Mouse (Mus musculus) cerebellum, adult 11-12 months (tissue): ENCODE measurements around the gene Zbtb22.
"Not testable (repeated sequence)": the region's sequence is repeated elsewhere in the genome, so short reads cannot be mapped to it uniquely, and the experiment has no call there.

Experiments
- DNase-seq: peaks from one replicate; pipeline ENCODE4 v3.0.0; 2022

Gene Zbtb22

DNA sequence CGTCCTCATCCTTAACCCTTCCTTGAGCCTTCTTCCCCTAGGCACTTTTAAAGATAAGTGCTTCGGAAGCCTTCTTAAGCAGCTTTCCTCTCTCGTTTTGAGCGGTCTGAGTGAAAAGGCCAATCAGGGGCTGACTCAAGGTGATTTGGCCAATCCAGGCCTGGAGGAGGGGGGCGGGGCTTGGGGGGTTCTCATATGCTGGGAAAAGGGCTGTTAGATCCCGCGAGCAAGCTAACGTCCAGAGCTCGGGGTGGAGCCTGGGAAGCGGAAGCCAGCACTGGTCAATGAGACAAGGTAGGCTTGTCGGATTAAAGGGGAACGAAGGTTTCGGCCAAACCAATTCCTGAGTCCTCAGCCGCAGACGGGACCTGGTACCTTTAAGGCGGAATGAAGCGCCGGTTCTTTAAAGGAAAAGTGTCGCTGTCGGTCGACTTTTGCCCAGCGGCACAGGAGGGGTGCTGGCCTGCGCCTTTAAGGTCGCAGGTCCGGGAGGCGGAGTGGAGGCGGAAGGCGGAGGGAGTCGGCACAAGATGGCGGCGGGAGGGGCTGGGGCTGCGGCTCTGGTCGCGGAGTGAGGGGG is at the start of gene Zbtb22, which contains the start of gene Tapbp:
TSS of gene Zbtb22 (plus strand) at position 234 of the 580 bp plus-strand sequence.
TSS of gene Tapbp (plus strand) at position 229 of the 580 bp plus-strand sequence.
- peak; percentile 99 for DNase-seq

DNA sequence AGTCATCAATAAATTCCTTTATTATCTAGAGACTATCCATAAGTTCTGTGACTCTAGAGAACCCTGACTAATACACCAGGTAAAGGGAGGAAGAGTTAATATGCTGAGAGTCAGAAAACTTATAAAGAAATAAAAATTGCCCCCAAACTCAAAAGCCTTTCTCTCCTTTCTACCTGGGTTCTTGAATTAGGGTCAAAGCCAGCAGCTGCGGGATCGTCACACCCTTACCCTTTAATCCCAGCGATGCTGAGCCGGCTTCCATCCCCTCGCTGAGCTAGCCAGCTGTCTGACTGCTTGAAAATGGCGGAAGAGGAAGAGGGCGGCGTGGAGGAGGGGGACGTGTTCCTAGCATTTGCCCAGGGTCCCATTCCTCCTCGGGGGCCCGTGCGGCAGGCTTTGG is 42.2 kb upstream of the Zbtb22 start, which contains the start of gene Gm7029:
TSS of gene Gm7029 (plus strand) at position 301 of the 400 bp plus-strand sequence.
- DNase-seq, result not testable (repeated sequence)

DNA sequence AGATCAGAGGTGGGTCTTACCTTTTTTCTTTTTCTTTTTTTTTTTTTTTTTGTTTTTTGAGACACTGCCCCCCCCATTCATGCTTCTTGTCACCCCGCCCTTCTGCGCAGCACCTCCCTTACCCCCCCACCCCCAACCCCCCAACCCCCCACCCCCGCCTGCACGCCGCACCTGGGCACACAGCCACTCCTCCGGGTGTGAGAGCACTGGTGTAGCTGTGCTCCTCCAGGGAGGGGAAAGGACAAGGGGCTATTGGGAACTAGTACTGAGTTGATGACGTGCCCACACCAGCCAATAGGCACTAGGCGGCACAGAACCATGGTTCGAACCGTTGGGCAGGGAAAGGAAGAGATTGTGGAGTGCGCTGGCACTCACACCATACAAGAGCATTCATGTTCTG is 41.3 kb upstream of the Zbtb22 start:
- DNase-seq, result peak; percentile 47

DNA sequence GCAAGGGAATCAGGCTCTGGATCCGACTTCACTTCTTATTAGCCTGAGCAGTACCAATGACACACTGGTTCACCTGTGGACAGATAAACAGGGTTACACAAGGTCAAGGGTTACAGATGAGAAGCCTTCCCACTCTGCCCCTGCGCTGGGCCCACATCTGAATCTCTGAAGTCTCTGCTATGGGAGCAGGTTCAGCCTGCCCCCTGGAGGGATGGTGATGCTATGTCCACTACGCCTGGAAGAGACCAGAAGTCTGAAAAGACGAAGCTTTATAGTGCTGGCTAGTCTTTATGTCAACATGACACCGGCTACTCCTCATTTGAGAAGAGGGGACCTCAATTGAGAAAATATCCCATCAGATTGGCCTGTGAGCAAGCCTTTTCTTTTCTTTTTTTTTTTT is 39.9 kb upstream of the Zbtb22 start:
- DNase-seq, result not testable (repeated sequence)

DNA sequence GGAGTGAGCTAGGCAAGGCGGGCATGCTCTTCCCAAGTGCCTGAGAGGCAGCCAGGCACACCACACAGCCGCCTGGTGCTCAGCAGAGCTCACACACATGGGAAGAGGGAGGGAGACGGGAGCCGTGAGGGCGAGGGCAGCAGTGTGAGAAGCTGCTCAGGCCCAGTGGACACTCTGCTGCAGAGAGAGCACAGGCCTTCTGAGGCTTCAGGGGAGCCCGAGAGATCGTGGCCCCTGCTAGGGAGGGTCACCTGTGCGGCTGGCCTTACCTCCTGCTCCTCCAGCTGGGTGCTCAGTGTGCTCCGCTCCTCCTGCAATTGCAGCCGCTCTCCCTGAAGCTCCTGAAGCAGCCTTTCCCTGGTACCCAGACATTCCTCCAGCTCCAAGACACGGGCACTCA is 31.4 kb upstream of the Zbtb22 start:
- DNase-seq, result not testable (repeated sequence)

DNA sequence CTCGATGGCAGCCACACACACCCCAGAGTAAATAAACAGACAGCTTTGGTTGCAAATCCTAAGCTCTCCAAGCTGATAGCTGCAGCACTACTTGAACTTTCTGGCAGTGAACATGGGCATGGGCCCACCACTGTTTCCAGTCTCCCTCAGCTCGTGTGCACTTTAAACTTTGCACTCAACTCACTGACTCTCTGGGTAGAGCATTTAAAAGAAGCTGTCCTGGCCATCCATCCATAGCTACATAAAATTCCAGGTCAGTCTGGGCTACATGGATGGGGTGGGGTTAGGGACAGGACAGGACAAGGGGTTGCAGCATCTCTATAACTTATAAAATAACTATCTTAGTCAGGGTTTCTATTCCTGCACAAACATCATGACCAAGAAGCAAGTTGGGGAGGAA is 27.9 kb upstream of the Zbtb22 start:
- DNase-seq, result not testable (repeated sequence)

DNA sequence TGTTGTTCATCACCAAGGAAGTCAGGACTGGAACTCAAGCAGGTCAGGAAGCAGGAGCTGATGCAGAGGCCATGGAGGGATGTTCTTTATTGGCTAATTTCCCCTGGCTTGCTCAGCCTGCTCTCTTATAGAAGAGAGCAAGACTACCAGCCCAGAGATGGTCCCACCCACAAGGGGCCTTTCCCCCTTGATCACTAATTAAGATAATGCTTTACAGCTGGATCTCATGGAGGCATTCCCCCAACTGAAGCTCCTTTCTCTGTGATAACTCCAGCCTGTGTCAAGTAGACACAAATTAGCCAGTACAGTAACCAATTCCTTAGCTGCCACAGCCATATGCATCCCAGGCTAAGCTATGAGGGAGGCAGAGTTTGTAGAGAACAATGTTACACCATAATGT is 27.5 kb upstream of the Zbtb22 start:
- not testable (repeated sequence) for DNase-seq

DNA sequence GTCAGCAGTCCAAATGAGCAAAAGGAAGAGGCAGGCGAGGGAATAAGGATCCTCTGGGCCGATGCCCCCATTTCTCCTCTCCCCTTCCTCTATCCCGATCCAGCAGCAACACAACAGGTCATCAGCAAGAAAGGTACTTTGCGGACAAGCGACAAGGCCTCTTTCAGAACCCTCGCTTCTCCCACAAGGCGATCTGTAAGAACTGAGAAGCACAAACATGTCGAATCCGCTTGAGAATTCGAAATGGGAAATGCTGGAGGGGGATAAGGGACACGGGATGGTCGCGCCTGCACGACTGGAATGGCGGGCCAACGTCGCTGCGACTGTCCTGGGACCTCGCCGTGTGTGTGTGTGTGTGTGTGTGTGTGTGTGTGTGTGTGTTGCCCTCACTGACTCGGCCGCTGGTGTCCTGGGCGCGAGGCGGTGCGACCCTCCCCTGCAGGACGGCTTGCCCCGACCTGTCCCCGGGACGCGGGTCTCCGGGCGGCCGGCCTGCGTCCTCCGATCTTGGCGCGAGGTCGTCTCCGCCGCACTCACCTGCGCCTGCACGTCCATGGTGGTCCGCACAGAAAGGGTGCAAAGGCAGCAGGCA is 25.7 kb upstream of the Zbtb22 start:
- not testable (repeated sequence) for DNase-seq

DNA sequence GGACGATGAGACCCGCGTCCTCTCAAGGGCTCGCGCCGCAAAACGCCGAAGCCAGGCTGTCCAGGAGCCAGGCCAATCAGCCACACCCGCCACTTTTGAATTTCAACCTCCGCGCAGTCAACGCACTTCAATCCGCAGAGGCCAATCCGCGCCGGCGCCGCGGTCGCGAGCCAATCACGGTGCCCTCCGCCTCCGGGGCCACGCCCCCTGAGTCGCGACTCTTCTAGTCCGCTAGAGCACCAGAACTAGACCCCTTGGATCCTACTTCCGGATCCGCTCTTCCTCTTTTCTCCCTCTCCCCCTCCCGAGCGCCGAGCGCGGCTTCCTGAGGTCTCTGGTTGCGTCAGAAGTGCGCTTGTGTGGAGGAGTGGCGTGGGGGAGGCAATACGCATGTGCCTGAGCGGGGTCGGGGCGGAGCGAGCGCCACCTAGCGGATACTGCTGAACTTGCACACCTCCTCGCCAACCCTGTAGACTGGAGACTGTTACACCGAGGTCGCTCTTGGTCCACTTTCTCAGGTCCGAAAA is 25.1 kb upstream of the Zbtb22 start, which contains the start of gene Kifc1:
TSS of gene Kifc1 (minus strand) at position 129 of the 527 bp plus-strand sequence.
- DNase-seq, result peak; percentile 100

DNA sequence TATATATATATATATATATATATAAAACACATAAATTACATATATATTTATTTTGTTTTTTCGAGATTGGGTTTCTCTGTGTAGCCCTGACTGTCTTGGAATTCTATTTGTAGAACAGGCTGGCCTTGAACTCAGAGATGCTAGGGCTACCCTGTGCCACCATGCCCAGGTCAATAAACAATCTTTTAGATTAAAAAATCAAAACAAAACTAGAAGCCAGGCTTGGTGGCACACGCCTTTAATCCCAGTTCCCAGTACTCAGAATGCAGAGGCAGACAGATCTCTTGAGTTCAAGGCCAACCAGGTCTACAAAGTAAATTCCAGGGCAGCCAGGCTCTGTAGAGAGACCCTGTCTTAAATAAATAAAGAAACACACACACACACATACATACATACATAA is 24.3 kb upstream of the Zbtb22 start:
- no peak for DNase-seq

DNA sequence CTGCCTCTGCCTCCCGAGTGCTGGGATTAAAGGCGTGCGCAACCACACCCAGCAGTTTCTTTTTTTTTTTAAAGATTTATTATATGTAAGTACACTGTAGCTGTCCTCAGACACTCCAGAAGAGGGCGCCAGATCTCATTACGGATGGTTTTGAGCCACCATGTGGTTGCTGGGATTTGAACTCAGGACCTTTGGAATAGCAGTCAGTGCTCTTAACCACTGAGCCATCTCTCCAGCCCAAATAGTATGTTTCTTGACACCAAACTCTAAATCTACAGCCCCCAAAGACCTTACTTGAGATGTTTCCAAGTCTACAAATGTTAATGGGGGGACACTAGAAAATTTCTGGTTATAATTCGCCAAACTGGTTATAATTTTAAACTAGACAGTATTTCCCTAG is 23.8 kb upstream of the Zbtb22 start:
- peak; percentile 28 for DNase-seq

DNA sequence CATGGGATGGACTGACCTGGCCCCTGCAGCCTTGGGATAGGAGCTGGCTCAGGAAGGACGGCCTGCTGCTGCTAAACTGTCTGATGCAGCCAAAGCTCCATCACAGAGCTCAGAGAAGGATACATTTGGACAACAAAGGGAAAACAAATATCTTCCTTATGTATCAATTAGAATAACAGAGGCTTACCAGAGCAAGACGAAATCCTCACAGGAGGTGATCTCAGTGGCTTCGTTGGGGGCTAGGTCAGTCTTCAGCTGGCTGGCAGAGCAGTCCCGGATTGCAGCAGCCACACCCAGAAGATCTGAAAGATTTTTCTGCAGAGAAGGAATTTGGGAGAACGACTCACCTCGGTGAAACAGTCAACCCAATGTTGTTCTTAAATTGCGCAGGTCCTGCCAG is 23.3 kb upstream of the Zbtb22 start:
- DNase-seq, result peak; percentile 27

DNA sequence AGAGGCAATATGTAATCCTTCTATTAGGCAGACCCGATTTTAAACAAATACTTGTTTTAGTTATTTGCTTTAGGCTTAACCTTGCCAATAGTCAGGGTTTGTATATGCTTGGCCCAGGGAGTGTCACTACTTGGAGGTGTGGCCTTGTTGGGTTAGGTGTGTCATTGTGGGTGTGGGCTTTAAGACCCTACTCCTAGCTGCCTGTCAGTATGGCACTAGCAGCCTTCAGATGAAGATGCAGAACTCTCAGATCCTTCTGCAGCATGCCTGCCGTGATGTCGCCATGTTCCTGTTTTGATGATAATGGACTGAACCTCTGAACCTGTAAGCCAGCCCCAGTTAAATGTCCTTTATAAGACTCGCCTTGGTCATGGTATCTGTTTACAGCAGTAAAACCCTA is 22.7 kb upstream of the Zbtb22 start:
- peak; percentile 5 for DNase-seq

DNA sequence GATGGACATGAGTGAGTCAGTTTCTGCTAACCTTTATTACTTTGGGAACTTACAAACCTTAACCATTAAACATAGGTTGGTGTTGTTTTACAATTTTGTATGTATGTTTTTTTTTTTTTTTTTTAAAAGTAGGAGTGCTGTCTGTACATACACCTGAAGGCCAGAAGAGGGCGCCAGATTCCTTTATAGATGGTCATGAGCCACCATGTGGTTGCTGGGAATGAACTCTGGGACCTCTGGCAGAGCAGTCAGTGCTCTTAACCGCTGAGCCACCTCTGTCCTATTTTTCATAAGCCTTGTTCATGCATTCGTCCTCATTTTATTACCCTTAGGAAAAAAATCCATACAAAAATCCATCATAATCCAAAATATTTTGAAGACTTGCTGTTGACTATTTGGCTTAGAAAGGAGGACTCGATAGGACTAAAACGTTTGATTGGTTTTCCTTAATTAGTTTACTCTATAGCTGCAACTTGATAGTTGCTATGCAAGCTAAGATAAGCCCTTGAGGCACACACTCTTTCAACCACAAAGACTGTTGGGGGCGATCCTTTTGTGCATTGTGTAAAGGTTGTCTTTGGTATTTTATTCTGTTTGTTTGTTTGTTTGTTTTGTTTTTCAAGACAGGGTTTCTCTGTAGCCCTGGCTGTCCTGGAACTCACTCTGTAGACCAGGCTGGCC is 18.4 kb upstream of the Zbtb22 start:
- peak; percentile 4 for DNase-seq

DNA sequence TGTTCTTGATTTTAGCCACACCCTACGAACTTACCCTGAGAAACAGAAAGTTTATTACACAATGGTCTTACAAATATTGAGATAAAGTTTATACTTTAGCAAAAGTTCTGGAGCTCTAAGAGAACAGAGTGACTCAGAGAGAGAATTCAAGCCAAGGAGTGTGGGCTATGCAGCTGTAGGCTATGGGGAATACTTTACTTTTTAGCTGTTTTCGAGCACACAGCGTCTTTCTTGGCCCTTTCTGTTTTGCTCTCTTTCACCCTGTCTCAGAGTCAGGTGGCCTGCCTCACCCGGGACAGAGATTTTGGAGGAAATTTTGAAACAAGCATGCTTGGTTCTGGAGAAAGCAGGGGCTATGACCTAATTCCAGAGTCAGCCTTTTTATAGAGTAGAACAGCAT is 17.5 kb upstream of the Zbtb22 start:
- DNase-seq, result not testable (repeated sequence)

DNA sequence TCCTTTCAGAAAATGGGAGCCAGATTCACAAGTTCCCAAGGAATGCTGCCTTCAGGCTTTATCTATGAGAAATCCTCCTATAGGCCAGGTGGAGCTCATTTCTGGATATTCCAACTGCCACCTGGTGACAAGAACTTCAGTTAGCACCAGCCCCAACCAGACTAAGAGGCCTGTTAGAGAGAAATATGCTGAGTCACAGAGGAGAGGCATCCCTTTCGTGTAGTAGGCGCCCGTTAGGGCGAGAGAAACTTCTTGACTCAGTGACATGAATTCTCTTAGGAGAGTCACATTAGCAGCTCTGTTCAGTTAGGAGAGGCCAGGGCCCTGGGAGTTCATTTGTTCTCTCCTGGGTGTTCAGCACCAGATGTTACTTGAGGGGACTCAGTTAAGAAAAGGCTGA is 16.1 kb upstream of the Zbtb22 start:
- peak; percentile 6 for DNase-seq

DNA sequence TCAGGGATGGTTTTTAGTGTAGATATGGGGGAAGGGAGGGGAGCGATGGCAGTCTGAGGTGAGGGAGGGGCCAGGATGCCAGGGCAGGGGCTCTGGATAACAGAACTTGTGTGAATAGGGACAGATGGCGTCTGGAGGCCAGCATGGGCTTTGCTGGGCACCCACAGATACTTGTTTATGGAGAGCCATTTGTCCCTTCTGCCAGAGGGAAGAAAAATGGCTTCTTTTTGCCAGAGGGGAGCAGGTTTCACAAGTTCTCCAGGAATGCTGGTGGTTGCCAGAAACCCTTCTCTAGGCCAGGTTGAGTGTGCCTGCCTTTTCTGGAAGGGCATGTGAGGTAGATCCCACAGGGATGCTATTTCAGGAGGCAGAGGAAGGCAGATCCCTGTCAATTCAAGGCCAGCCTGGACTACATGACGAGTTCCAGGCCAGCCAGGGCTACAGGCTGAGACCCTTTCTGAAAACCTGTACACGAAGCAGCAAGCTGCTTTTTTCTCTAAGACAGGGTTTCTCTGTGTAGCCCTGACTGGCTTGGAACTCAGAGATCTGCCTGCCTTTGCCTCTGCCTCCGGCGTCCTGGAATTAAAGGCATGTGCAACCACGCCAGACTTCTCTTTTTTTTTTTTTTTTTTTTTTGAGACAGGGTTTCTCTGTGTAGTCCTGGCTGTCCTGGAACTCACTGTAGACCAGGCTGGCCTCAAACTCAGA is 15.3 kb upstream of the Zbtb22 start:
- DNase-seq, result peak; percentile 26

DNA sequence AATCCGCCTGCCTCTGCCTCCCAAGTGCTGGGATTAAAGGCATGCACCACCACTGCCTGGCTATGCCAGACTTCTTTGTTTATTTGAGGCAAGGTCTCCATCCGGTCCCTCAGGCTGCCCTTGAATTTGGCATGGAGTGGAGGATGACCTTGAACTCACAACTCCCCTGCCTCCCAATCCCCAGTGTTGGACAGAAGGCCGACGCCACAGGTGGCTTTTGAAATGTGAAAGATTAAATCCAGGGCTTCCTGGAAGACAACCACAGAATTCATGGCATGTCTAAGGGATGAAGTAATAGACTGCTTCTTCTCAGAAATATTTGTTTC is 14.8 kb upstream of the Zbtb22 start:
- DNase-seq, result peak; percentile 6

DNA sequence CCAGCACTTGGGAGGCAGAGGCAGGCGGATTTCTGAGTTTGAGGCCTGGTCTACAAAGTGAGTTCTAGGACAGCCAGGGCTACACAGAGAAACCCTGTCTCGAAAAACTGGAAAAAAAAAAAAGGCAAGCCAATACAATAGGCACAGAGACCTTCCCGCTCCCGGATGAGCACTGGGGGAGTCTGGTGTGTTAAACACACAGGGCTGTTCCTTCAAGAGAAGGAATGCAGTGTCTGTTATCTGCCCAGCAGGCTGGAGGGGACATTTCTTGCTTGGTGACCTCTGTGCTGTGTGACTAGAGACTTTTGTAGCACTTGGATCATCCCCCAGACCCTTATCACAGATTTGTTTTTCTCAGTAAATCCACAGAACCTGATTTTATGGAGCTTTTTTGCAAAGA is 14.1 kb upstream of the Zbtb22 start:
- no peak for DNase-seq

DNA sequence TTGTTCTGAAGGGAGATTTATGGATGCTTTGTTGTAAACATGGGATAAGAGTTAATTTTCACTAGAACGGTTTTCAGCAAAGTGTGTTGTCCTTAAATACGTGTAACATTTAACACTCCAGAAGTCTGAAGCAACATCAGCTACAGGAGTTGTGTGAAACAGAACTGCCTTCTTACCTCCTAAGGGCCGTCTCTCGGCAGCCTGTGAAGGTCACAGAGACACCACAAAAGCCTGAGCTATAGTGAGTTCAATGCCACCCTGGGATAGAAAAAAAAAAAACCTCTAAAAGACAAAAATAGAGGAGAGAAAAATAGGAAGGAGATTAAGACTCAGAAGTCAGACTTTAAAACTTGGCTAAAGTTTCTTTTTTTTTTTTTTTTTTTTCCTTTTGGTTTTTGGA is 13.6 kb upstream of the Zbtb22 start:
- no peak for DNase-seq

DNA sequence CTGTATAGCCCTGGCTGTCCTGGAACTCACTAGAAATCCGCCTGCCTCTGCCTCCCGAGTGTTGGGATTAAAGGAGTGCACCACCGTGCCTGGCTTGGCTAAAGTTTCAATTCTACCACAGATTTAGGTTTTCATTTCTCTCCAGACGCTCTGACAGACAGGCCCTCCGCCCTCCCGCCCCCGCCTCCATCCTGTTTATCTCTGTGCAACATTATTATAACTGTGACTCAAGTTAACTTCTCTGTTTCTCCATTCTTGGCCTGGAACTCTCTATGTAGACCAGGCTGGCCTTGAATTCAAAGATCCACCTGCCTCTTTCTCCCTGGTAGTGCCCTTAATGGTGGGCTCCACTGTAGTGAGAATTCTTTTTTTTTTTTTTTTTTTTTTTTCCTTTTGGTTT is 13.2 kb upstream of the Zbtb22 start:
- DNase-seq, result no peak

DNA sequence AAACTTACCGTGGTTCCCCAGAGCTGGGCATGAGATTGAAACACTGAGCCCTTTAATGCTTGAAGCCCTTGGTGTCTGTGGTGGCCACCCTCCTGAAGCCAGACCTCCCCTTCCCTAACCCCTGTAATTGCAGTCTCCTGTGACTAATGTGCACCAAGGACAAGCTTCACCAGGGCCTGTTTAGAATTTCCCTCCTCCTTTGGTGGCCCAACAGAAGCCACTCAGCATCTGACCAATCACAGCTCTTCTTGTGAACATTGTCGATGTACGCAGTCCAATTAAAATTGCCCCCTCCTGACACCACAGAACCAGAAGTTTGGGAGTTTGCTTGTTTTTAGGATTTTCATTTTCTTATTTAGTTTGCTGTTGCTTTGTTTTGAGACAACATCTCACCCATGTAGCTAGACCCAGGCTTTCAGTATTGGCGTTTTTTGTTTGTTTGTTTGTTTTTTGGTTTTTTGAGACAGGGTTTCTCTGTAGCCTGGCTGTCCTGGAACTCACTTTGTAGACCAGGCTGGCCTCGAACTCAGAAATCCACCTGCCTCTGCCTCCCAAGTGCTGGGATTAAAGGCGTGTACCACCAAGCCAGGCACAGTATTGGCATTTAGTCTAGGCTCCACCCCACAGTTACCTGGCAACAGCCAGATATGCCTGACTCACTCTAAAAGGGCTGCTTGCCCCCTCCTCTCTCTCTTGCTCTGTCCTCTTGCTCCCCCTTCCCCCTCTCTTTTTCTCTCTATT is 11.6 kb upstream of the Zbtb22 start:
- not testable (repeated sequence) for DNase-seq

DNA sequence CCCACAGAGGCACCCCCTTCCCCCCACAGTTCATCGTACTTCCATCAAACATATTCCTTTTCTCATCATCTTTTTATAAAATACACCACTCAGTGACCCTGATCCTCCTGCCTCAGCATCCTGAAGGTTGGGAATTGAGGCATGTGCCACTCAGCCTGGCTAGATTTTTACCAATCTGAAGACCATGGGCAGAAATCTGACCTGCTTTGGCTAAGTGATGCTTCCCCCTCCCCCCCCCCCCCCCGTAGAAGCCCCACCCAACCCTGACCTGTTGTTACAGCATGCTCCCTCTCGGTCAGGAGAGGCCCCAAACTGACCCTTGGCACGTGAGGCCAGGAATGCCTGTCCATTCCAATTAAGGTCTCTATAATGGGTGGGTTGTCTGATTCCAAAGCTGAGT is 10.9 kb upstream of the Zbtb22 start, which contains the start of gene Platr17:
TSS of gene Platr17 (plus strand) at position 301 of the 400 bp plus-strand sequence.
- DNase-seq, result not testable (repeated sequence)
